Mouse (Mus musculus) lung, adult 18-20 months (tissue): Measurements from ENCODE around the gene Adat3.
A peak's percentile ranks its signal among the peaks of the same experiment; 100 is the strongest.

Experiments
- DNase-seq, 2 experiments: peaks; one replicate each; pipeline ENCODE4 v3.0.0; 2022; ENCODE audit warnings: mixed read lengths in 2 of 2

Adat3 gene

DNA sequence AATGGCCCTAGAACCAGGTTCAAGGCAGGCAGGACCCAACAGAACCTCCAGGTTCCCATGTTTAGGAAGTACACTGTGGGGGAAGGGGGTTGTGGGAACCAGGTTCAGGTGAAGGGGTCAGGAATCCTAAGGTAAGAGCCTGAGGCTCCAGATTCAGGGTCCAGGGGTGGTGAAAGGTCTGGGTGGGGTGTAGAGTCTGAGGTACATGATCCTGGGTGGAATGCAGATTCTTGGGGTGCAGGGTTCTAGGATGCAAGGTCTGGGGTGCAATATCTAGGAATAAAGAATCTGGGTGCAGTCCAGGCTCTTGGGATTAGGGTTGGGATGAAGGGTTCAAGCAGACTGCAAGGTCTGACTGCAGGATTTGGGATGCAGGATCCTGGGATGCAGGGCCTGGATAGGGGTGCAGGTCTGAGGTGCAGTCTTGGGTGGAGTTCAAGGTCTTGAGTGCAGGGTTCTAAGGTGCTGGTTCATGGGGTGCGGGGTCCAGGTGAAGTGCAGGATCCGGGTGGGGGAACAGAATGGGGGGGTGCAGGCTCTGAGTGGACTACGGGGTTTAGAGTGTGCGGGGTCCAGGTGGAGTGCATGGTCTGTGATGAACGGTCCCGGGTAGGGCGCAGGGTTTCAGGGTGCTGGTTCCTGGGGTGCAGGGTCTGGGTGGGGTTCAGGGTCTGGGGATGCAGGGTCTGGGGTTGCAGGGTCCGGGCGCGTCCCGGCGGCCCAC, 52.9 kb downstream of the Adat3 start:
- no peak for DNase-seq

DNA sequence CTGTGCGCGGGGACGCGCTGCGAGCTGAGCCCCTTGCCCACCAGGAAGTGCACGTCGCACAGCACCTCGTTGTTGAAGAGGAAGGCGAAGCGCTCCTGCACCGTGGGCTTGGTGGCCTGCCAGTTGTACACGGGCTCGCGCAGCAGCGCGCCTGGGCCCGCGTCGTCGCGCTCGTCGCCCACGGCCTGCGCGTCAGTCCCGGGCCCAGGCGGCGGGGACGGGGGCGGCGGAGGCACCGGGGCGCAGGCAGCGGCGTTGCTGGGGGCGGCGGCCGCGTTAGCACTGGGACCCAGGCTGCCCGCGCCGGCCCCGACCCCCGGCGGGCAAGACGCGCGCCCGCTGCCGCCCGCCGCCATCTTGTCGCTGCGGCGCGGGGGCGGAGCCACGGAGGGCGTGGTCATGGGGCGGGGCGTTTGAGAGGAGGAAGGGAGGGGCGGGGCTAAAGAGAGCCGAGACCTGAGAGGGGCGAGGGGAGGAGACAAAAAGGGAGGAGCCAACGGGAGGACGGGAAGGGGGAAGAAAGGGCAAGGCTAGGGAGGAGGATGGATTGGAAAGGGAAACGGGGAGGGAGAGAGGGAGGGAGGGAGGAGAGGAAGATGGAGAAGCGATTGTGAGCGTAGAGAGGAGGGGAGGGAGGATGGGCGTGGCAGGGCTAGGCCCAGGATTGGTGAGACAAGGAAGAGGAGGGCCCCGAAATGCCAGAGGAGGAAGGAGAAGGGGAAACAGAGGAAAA, 53.6 kb downstream of the Adat3 start:
- peak; percentile 95 to 97 for DNase-seq

DNA sequence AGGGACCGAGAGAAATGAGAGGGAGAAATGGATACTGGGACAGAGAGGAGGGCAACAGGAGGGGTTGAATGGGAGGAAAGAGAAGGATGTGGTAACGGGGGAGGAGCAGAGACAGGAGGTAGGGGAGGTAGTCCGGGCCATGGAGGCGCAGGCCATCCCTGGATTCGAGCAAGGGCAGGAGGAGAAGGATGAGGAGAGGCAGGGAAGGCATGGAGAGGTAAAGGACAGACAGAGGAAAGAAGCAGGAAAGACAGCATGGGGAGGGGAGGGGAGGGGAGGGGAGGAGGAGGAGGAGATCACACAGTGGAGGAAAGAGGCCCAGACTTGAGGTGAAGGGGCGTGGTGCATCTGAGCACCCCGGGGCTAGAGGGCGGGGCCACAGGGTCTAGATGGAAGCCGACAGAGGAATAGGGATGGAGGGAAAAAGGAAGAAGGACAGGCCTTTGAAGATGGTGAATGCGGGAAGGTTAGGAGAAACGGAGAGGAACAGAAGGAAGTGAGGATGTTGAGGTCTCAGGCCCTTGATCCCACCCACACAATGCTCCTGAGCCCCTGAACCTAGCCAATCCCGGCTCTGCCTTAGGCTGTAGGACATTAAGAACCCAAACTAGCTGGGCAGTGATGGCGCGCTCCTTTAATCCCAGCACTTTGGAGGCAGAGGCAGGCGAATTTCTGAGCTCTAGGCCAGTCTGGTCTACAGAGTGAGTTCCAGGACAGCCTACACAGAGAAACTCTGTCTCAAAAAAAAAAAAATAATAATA, 54.4 kb downstream of the Adat3 start, which contains the start of gene Btbd2:
Gene Btbd2, minus strand, starts transcription at position 209 of the 761 bp plus-strand sequence.
- DNase-seq, result peak; percentile 35 to 53
